Mouse (Mus musculus) intestine, embryonic 16.5 days (tissue): Measurements from ENCODE around the gene Tssk2. TPM values are rescaled to one million over a fixed set of nuclear protein-coding genes. Genes with fewer than 3 reads are reported as not detected.
A peak's percentile ranks its signal among the peaks of the same experiment; 100 is the strongest.

Experiments used
- ATAC-seq: fragments of 200-750 bp; cut with Nextera tagmentation; 2 replicates; pipeline ENCODE4 v1.8.0; 2017; ENCODE audit warnings: moderate TSS enrichment, moderate library complexity
- H3K27ac ChIP-seq: fragments of 300-500 bp; sonication (generic); 2 replicates; pipeline ENCODE4 v1.5.1; 2014; ENCODE audit warnings: mild to moderate bottlenecking, low read length
- H3K27me3 ChIP-seq: fragments of 300-500 bp; sonication (generic); replicated peaks from 2 replicates; pipeline ENCODE4 v1.6.1; 2014; ENCODE audit warnings: low read length, control low read depth, mixed read lengths; ENCODE audit not compliant: control insufficient read depth, insufficient read depth
- H3K36me3 ChIP-seq: fragments of 300-500 bp; sonication (generic); 2 replicates; pipeline ENCODE4 v1.6.1; 2014; ENCODE audit warnings: low read length, control low read depth; ENCODE audit not compliant: control insufficient read depth, insufficient read depth
- H3K4me1 ChIP-seq: fragments of 300-500 bp; sonication (generic); 2 replicates; pipeline ENCODE4 v1.6.1; 2014; ENCODE audit warnings: low read length, control low read depth, mixed read lengths; ENCODE audit not compliant: control insufficient read depth, insufficient read depth
- H3K4me2 ChIP-seq: fragments of 300-500 bp; sonication (generic); 2 replicates; pipeline ENCODE4 v1.6.1; 2014; ENCODE audit warnings: low read depth, low read length, control low read depth
- H3K4me3 ChIP-seq: fragments of 300-500 bp; sonication (generic); 2 replicates; pipeline ENCODE4 v1.5.1; 2014; ENCODE audit warnings: mild to moderate bottlenecking, low read length
- H3K9ac ChIP-seq: fragments of 300-500 bp; sonication (generic); 2 replicates; pipeline ENCODE4 v1.6.1; 2014; ENCODE audit warnings: low read depth, low read length
- H3K9me3 ChIP-seq: fragments of 300-500 bp; sonication (generic); 2 replicates; pipeline ENCODE4 v1.6.1; 2016; ENCODE audit warnings: low read length, control low read depth; ENCODE audit not compliant: control insufficient read depth
- WGBS: fragments of 180-500 bp; shearing (Covaris S2); extraction: QIAGEN DNeasy Blood & Tissue Kit; methylation state at CpG from one replicate; pipeline ENCODE4 v1.1.7; 2014; 5-methylcytosine and 5-hydroxymethylcytosine counted together
- polyA plus RNA-seq: library from polyadenylated mRNA; unstranded; fragments of >200 nt; fragmentation: Nextera tagmentation; extraction: Ambion mirVana; gene quantifications from 2 replicates; pipeline ENCODE4 v1.2.1, GENCODE M21; 2015

Tssk2 gene
- polyA plus RNA-seq, 1 experiment from 2014 or later, result not detected

DNA sequence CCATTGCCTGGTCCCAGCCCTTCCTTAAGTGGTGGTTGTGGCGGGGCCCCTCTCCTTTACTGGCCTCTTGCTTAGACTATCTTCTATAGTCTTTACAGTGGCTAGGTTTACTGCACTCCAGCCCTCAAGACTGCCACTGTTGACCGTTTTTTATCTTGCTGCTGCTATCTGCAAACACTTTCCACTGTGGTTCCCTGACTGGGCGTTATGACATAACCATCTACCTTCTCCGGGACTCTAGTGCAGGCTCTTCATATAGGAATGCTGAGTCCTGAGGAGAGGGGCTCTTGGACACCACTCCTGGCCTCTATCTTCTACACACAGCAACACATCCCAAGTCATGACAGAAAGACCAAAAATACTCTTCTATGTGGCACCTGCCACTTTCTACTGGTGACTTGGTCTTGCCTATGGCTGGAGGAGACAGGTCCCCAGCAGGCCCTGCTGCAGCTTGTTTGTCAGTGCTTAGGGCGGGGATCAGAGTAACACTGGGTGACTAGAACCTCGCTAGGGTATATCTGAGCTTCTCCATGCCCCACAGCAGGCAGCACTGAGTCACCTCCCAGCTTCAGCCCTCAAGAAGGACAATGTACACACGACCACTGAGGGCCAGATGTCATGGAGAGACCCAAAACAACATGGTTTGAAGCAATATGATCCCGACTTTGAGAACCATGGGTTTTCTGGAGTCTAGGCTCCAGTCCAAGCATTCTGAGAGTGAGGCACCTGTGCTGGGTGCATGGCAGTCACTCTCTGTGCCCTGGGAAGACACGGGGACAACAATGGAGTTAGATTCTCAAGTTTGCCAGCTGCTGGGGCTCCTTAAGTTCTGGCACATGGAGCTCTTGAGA lies 35.4 kb downstream of the Tssk2 start:
- H3K9me3 ChIP-seq, result no peaks in the 10 kb centered on the region
- H3K4me3 ChIP-seq, result no peak overlapping the region
- H3K9ac ChIP-seq, result no peak overlapping the region
- H3K4me2 ChIP-seq, result no peak overlapping the region
- no peaks in the 10 kb centered on the region for H3K36me3 ChIP-seq
- no peaks in the 10 kb centered on the region for H3K27me3 ChIP-seq
- H3K4me1 ChIP-seq, result no peaks in the 10 kb centered on the region; the same call in 1 of the 2 replicates
- ATAC-seq, result no peak
- 64% methylated on average over 9 of the region's 9 CpGs for WGBS
- H3K27ac ChIP-seq, result no peak overlapping the region

GRCm38 (mm10) chr16:17934445-17934910 lies 36.0 kb downstream of the Tssk2 start:
- Histone ChIP-seq H3K4me1 (peaks cover 4% of the 10 kb centered on the region; the same call in 1 of the 2 replicates), H3K27ac (no peak overlapping the region)
- 72% methylated on average over 3 of the region's 3 CpGs for WGBS

GRCm38 (mm10) chr16:17936776-17937175 lies 38.3 kb downstream of the Tssk2 start:
- no peak overlapping the region for H3K9ac ChIP-seq
- H3K27me3 ChIP-seq, result no peaks in the 10 kb centered on the region
- no peak overlapping the region for H3K4me2 ChIP-seq
- no peaks in the 10 kb centered on the region for H3K9me3 ChIP-seq
- 84% methylated on average over 10 of the region's 10 CpGs for WGBS
- peaks cover 4% of the 10 kb centered on the region; the same call in 1 of the 2 replicates for H3K4me1 ChIP-seq
- ATAC-seq, result no peak
- no peak overlapping the region for H3K4me3 ChIP-seq
- no peak overlapping the region for H3K27ac ChIP-seq
- no peaks in the 10 kb centered on the region for H3K36me3 ChIP-seq

More at GRCm38 (mm10) chr16:17934445-17934910, 36.0 kb downstream of the Tssk2 start:
- H3K27me3 ChIP-seq, result no peaks in the 10 kb centered on the region
- no peaks in the 10 kb centered on the region for H3K36me3 ChIP-seq
- ATAC-seq, result no peak
- H3K4me2 ChIP-seq, result no peak overlapping the region
- no peaks in the 10 kb centered on the region for H3K9me3 ChIP-seq
- no peak overlapping the region for H3K4me3 ChIP-seq
- H3K9ac ChIP-seq, result no peak overlapping the region

GRCm38 (mm10) chr16:17938187-17938586 lies 39.8 kb downstream of the Tssk2 start:
- no peak overlapping the region for H3K27ac ChIP-seq
- no peak for ATAC-seq
- WGBS, result 57% methylated on average over 7 of the region's 7 CpGs
- H3K4me1 ChIP-seq, result peaks cover 4% of the 10 kb centered on the region; the same call in 1 of the 2 replicates
- H3K9ac ChIP-seq, result no peak overlapping the region
- no peaks in the 10 kb centered on the region for H3K9me3 ChIP-seq
- no peak overlapping the region for H3K4me3 ChIP-seq
- H3K27me3 ChIP-seq, result no peaks in the 10 kb centered on the region
- H3K36me3 ChIP-seq, result no peaks in the 10 kb centered on the region
- no peak overlapping the region for H3K4me2 ChIP-seq

- Histone ChIP-seq H3K36me3 (no peaks in the 10 kb centered on the region), H3K27me3 (no peaks in the 10 kb centered on the region), H3K9me3 (no peaks in the 10 kb centered on the region), H3K27ac (peak overlapping the region; percentile 64), H3K4me3 (no peak overlapping the region), H3K9ac (0 out of 2 replicates have a peak overlapping the region, but pooled peaks have one; percentile 10), H3K4me2 (peak overlapping the region; percentile 32; the same call in 1 of the 2 replicates), H3K4me1 (peaks cover 4% of the 10 kb centered on the region; the same call in 1 of the 2 replicates)
- WGBS, result 7% methylated on average over 7 of the region's 7 CpGs
- ATAC-seq, result peak; percentile 95
Observed at GRCm38 (mm10) chr16:17938821-17939220, 40.4 kb downstream of the Tssk2 start.

- Histone ChIP-seq H3K9ac (0 out of 2 replicates have a peak overlapping the region, but pooled peaks have one; percentile 10), H3K27ac (peak overlapping the region; percentile 64), H3K4me1 (peaks cover 4% of the 10 kb centered on the region; the same call in 1 of the 2 replicates), H3K4me3 (no peak overlapping the region), H3K9me3 (no peaks in the 10 kb centered on the region), H3K27me3 (no peaks in the 10 kb centered on the region), H3K36me3 (no peaks in the 10 kb centered on the region), H3K4me2 (peak overlapping the region; percentile 32; the same call in 1 of the 2 replicates)
- ATAC-seq, result peak; percentile 89
- WGBS, result 31% methylated on average over 9 of the region's 9 CpGs
Observed at GRCm38 (mm10) chr16:17939255-17939751, 40.9 kb downstream of the Tssk2 start.

- no peaks in the 10 kb centered on the region for H3K27me3 ChIP-seq
- no peak overlapping the region for H3K4me3 ChIP-seq
- no peak overlapping the region for H3K27ac ChIP-seq
- no peaks in the 10 kb centered on the region for H3K36me3 ChIP-seq
- WGBS, result 64% methylated on average over 8 of the region's 8 CpGs
- H3K4me1 ChIP-seq, result peaks cover 4% of the 10 kb centered on the region; the same call in 1 of the 2 replicates
- no peak overlapping the region for H3K4me2 ChIP-seq
- H3K9me3 ChIP-seq, result no peaks in the 10 kb centered on the region
- ATAC-seq, result no peak
- no peak overlapping the region for H3K9ac ChIP-seq
Observed at GRCm38 (mm10) chr16:17943466-17943865, 45.0 kb downstream of the Tssk2 start.

DNA sequence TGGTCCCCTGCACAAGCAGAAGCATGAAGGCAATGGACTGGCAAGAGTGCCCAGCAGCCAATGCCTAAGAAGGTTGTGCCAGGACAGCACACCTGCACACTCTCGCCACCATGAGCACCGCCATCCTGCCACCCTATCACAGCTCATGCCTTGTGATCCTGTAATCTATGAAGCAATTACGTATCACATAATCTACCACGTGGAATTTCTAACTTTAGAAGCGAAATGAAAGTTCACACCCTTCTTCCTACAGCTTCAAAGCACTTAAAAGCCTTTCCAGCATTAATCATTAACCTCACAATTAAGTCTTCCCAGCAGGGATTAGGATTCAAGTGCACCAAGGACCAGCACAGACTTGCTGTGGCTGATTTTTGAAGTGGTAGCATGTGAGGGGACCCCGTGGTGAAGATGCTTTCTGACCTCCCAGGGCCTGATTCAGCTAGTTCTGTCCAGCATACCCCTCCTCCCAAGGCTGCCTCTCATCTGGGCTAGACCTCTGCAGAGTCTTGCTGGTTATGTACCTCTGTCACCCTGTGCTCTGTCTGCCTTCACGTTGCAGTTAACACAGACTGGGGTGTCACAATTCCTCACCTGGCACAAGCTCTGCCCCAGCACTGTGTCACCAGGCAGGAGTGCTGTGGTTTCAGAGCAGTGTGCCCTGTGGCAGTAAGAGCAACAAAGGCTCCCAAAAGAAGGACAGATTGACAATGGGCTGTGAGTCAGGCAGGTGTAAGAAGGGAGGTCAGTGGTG lies 46.8 kb downstream of the Tssk2 start:
- Histone ChIP-seq H3K27ac (no peak overlapping the region), H3K27me3 (no peaks in the 10 kb centered on the region), H3K9me3 (no peaks in the 10 kb centered on the region), H3K9ac (no peak overlapping the region), H3K4me1 (no peaks in the 10 kb centered on the region), H3K4me2 (no peak overlapping the region), H3K36me3 (no peaks in the 10 kb centered on the region), H3K4me3 (no peak overlapping the region)
- 48% methylated on average over 7 of the region's 7 CpGs for WGBS
- ATAC-seq, result peak; percentile 89

GRCm38 (mm10) chr16:17949421-17949877 lies 51.0 kb downstream of the Tssk2 start:
- Histone ChIP-seq H3K4me2 (no peak overlapping the region), H3K4me3 (no peak overlapping the region), H3K9me3 (no peaks in the 10 kb centered on the region), H3K9ac (no peak overlapping the region), H3K36me3 (no peaks in the 10 kb centered on the region), H3K27ac (no peak overlapping the region), H3K27me3 (no peaks in the 10 kb centered on the region), H3K4me1 (no peaks in the 10 kb centered on the region)
- 47% methylated on average over 2 of the region's 2 CpGs for WGBS
- ATAC-seq, result no peak
